Mouse (Mus musculus): ENCODE results near the gene Gatad2a.

Gene Gatad2a

DNA sequence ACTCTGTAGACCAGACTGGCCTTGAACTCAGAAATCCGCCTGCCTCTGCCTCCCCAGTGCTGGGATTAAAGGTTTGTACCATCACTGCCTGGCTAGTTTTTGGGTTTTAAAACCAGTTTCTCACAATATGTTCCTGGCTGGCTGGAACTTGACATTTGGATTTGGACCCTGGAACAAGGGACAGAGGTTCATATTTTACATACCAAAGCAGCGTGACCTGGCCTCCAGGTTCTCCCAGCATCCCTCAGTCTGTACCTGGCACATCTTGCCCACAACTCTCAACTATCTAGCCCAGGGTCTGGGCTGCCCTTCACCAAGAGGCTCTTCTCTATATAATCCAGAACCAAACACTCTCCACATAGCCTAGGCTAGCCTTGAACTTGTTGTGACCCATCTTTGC, 96.3 kb downstream of the Gatad2a start:
- no peak for DNase-seq (ENCODE audit: low spot score in 2 of 2)

- no peak for DNase-seq (ENCODE audit: low spot score in 2 of 2)
These were observed 98.3 kb downstream of the Gatad2a start for GRCm38 (mm10) chr8:69897857-69898256.

DNA sequence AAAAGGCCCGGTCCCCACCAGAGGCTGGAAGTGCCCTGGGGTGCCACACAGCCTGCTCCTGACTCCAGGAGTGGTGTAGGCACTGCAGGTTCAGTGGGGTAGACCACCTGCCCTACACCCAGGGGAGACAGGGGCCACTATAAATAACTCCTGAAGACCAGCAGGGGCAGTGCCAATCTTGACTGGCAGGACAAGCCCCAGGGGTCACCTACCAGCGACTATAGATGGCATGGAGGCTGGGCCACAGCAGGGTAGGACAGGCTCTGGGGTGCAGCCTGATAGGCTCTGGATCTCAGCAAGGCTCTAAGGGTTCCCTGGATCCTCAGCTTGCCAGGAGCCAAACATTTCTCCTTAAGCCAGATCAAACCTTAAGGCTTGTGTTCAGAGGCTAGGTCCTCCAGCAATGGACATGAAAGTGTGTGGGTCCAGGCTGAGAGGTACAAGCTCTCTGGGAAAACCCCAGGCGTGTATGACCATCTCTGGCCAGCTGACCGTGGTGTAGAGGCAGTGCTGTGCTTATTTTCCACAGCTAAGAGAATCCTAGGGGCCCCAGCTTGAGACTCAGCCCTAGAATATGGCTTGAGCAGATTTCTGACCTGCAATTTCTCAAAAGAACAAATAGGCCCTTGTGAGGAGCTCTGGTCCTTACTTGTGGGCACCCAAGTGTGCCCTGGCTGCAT, 100.3 kb downstream of the Gatad2a start:
- no peak for DNase-seq (ENCODE audit: low spot score in 2 of 2)

DNA sequence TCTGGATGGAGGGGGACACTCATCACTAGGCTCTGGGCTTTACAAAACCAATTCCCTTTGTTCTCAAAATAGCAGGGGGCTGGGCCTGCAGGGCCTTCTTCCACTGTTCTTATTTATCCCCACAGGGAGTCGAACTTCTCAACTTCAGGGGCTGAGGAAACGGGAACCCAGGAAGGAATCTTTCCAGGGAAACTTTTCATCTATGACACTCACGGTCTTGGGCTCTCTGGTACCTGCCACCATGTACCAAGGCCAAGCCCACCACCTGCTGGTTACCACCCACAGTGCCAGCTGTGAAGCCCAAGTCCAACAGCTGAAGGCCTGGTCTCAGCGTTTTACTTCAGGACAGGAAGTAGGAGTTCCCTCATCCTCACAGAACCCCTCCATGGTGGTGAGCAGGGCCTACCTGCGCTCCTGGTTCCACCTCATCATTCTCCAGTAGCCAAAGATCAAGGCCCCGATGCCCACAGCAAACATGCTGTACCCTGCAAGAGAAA, 101.3 kb downstream of the Gatad2a start:
- DNase-seq (ENCODE audit: low spot score in 2 of 2), result no peak

DNA sequence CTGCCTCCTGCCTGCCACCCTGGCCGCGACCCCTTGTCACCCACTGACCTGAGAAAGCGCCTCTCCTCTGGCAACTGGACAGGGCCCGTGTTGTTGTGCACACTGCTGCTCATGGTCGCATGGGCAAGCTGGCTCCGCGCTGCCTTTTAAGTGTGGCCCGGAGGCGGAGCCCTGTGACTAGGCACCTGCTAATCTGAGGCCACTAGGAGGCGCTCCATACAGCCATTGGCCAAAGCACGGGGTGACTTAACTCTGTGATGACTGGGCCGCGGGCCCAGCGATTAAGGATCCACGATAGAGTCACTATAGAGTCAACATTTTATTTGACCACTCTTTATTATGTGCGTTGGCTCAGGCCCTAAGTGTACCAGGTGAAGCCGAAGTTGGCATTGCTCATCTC, 102.3 kb downstream of the Gatad2a start:
- peak in 1 of 2 experiments; percentile 34 for DNase-seq (ENCODE audit: low spot score in 2 of 2)

GRCm38 (mm10) chr8:69890813-69891241, 105.4 kb downstream of the Gatad2a start:
- DNase-seq (ENCODE audit: low spot score in 2 of 2), result no peak

DNA sequence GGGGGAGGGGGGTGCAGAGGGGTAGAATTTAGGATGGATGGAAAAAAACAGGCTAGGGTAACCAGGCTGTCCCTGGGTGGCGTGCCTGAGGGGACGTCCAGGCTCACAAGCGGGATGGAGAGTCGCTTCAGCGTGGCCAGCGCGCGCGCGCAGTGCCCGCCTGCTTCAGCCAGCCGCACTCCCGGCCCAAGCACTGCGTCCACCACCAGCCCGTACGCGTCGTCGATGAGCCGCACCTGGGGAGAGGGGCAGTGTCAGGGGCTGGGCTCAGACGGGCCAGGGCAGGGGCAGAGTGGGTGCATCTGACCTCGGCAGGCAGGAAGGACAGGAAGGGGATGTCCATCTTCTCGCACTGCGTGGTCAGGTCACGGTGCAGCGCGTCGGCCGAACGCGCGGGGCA, 107.3 kb downstream of the Gatad2a start:
- no peak for DNase-seq (ENCODE audit: low spot score in 2 of 2)

GRCm38 (mm10) chr8:69888244-69888866, 107.8 kb downstream of the Gatad2a start:
- no peak for DNase-seq (ENCODE audit: low spot score in 2 of 2)

DNA sequence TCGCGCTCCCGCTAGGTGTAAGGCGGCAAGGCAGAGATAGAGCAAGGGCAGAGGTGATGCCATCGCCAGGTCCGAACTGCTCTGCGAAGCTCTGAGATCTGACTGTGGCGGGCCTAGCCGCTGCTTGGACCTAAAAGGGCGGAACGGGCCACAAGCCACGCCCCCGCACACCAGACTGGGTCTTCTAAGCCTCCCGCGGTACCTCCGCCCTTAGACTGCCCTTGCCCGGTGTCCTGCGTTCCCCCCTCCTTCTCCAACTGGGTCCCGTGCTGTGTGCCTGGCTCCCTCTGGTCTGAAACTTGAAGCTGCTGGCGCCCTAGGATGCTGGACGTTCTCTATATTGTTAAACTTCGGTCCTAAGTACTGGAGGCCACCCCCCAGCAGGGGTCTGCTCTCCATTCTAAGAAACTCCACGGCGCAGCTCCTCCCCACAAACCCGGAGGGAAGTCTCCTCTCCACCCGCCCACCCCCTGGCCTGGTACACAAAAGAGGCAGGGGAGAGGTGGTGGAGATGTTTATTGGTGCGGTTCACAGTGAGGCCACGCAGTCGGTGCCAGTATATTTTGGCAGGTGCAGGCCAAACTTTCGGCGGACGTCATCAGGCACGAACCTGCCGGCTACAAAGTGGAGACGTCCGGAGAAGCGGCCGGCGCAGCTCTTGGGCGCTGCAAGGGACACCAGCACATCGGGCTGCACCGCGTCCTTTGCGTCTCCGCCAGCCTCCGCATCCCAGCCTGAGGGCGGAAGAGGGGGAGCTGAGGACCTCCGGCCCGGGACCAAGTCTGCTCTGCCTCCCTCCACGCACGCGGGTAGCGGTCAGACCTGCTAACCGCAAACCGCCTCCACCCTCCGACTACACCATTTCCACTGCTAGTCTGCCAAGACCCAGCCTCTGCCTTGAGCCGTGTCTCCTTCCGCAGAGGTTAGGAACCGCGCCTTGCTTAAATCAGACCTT, 108.6 kb downstream of the Gatad2a start, which contains the start of gene Cilp2:
Cilp2 (minus strand) TSS at position 399 of the 955 bp plus-strand sequence.
- DNase-seq (ENCODE audit: low spot score in 2 of 2), result peak; percentile 48 to 55

- DNase-seq (ENCODE audit: low spot score in 2 of 2), result no peak
These were observed 112.0 kb downstream of the Gatad2a start for GRCm38 (mm10) chr8:69884141-69884540.

- DNase-seq (ENCODE audit: low spot score in 2 of 2), result no peak
These were observed 113.2 kb downstream of the Gatad2a start for GRCm38 (mm10) chr8:69882833-69883600.

DNA sequence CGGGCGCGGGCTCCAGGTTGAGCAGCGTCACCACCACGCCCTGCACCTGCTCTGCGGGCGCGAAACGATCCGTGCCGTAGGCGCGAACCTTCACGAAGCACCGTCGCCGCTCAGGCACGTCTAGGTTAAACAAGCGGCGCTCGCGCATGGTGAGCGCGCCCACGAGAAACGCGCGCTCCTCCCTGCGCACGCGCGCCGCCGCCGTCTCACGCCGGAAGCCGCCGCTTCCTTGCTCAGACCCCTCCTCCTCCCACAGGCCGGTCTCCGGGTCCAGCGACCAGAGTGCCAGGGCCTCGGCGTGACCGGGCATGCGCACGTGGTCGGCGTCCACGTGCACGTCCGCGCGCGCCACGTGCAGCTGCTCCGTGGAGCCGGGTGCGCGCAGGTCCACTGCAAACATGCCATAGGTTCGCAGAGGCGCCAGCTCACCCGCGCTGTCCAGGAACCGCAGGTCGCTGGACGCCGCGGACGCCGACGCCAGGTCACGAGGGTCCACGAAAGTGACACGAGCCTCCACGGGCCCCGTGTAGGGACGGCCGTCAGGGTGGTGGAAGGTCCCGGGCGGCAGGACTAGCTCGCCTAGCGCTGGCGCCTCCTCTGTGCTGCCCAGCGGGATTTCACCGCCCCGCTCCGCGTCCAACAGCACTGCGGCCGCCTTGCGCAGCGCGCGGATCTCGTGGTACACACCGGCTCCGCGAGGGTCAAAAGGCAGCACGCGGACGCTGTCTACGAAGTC, 114.0 kb downstream of the Gatad2a start:
- DNase-seq (ENCODE audit: low spot score in 2 of 2), result no peak

DNA sequence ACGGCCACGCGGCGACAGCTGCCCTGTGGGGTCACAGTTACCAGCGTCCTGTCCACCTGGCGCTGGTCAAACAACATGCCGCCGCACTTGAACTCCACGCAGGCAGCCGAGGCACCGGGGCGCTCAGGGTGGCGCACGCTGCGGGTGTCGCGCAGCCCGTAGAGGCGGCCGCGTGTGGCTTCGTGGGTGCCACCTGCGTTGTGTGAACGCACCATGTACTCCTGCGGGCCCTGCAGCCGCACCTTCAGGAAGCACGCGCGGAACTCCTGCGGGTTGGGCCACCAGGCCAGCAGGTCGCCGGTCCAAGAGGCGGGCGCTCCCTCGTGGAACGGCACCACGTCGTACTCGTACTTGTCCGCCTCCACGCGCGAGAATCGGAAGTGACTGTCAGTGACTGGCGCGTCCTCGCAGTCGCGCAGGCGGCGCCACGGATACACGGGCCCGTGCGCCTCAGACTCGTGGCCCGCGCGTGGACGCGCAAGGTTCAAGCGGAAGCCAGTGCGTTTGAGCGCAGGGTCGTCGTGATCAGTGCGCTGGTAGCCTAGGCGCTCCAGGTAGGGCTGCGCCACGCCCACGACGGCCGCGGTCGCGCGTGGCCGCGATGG, 114.8 kb downstream of the Gatad2a start:
- no peak for DNase-seq (ENCODE audit: low spot score in 2 of 2)

DNA sequence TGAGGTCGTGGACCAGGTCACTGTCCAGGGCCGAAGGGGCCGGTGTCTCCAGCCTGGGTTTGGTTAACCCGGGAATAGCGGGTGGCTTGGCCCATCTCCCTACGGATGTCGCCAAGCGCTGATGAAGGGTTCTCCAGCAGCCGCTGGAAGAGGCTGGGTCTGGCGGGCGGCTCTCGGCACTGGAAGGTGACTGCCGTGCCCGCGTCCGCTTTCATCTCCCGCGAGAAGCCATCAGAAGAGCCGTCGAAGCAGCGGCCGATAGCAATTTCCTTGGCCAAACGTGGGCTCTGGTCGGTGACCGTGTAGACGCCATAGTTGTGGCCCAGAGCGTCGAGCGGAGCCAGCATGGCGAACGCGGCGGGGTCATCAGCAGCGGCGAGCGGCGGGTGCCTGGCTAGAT, 115.3 kb downstream of the Gatad2a start:
- no peak for DNase-seq (ENCODE audit: low spot score in 2 of 2)

- DNase-seq (ENCODE audit: low spot score in 2 of 2), result no peak
These were observed 116.5 kb downstream of the Gatad2a start for GRCm38 (mm10) chr8:69879678-69880077.

DNA sequence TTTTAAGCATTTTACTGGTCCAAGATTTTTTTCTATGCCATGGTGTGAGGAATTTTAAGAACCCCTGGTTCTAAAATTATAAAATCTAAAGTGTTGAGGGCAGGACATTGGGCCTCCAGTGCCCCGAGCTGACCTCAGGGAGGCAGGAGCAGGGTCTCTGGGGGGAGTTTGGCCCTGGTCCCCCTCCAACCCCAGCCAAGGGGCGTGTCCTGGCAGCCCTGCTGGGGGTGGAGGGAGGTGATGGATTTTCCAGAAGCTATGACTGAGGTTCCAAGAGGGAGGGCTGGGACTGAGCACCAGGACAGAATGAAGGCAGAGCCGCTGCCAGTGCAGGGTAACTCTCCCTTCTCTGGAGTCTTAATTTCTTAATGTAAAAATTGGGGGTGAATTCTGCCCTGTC, 118.2 kb downstream of the Gatad2a start:
- DNase-seq (ENCODE audit: low spot score in 2 of 2), result no peak

DNA sequence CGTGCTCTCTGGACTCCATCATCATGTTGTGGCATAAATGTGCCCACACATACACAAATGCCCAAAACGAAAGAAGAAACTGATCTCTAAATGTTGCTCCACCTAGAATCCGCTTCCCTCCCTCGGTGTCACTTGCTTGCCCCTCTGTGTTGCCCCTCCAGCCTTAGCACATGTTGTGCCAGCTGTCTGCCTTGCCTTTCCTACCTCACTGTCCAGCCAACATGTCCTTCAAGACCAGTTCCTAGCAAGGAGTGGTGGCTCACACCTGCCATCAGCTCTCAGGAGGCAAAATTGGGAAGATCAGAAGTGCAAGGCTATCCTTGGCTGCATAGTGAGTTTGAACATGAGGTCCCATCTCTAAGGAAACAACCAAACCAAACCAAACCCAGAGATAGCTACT, 118.8 kb downstream of the Gatad2a start:
- DNase-seq (ENCODE audit: low spot score in 2 of 2), result no peak

GRCm38 (mm10) chr8:69876967-69877366, 119.2 kb downstream of the Gatad2a start:
- no peak for DNase-seq (ENCODE audit: low spot score in 2 of 2)

DNA sequence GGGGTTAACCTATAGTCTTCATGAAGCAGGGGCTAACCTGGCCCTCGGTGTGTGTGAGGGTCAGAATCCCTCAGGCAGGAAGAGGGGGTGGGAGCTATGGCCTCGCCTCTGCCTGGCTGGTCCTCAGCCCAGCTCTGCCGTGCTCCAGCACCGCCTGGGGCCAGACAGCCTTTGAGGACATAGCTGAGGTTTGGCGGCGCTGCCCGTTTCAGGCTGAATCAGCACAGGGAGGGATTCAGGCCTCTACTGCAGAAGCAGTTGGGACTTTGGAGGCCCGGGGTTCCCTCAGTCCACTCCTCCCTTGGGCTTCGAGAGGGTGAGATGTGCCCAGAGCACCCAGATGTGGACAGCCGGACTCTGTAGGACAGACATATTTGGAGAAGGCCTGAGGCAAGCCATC, 120.1 kb downstream of the Gatad2a start:
- no peak for DNase-seq (ENCODE audit: low spot score in 2 of 2)

GRCm38 (mm10) chr8:69874654-69875053, 121.5 kb downstream of the Gatad2a start:
- no peak for DNase-seq (ENCODE audit: low spot score in 2 of 2)

Measured in spleen, postnatal 36 days (tissue).